Mouse (Mus musculus): ENCODE data around the gene Pygo1. TPM values are rescaled to one million over a fixed set of nuclear protein-coding genes. Genes with fewer than 3 reads are reported as not detected.

Pygo1 gene
- polyA plus RNA-seq, 1 experiment = 0.18 TPM

- H3K36me3 ChIP-seq (ENCODE audit: control insufficient read depth, insufficient read depth, low read length) = no peaks in the 10 kb centered on the region
- no peak overlapping the region for H3K4me3 ChIP-seq (ENCODE audit: extremely low read depth, insufficient read depth, insufficient read length)
- no peaks in the 10 kb centered on the region for H3K4me1 ChIP-seq (ENCODE audit: control insufficient read depth, insufficient read depth, insufficient read length)
- no peak overlapping the region for H3K27ac ChIP-seq (ENCODE audit: insufficient read depth, low read length)
- DNase-seq (ENCODE audit: low read depth in 1 of 2, low spot score in 2 of 2) = no peak
- no peaks in the 10 kb centered on the region for H3K27me3 ChIP-seq (ENCODE audit: control insufficient read depth, insufficient read depth, low read length)
- 49% methylated on average over 15 of the region's 15 CpGs for WGBS
- TF ChIP-seq CTCF (IDR thresholded peaks at IDR 0.05; ENCODE audit: extremely low read depth, insufficient read depth, insufficient read length, insufficient replicate concordance) = no peak
- no peak for TF ChIP-seq POLR2A (IDR thresholded peaks at IDR 0.05; ENCODE audit: low read depth, low read length)
Measured at GRCm38 (mm10) chr9:72881026-72881768, 44.2 kb upstream of the Pygo1 start.

- Histone ChIP-seq H3K36me3 (ENCODE audit: control insufficient read depth, insufficient read depth, low read length) (no peaks in the 10 kb centered on the region), H3K4me3 (ENCODE audit: extremely low read depth, insufficient read depth, insufficient read length) (no peak overlapping the region), H3K4me1 (ENCODE audit: control insufficient read depth, insufficient read depth, insufficient read length) (no peaks in the 10 kb centered on the region), H3K27ac (ENCODE audit: insufficient read depth, low read length) (no peak overlapping the region), H3K27me3 (ENCODE audit: control insufficient read depth, insufficient read depth, low read length) (no peaks in the 10 kb centered on the region)
- TF ChIP-seq POLR2A (IDR thresholded peaks at IDR 0.05; ENCODE audit: low read depth, low read length) = no peak
- TF ChIP-seq CTCF (IDR thresholded peaks at IDR 0.05; ENCODE audit: extremely low read depth, insufficient read depth, insufficient read length, insufficient replicate concordance) = peak; percentile 54; the same call in 1 of the 2 replicates
- 7% methylated on average over 3 of the region's 3 CpGs for WGBS
- DNase-seq (ENCODE audit: low read depth in 1 of 2, low spot score in 2 of 2) = peak; percentile 11 to 36
Measured at GRCm38 (mm10) chr9:72883940-72884339, 41.5 kb upstream of the Pygo1 start.

GRCm38 (mm10) chr9:72889777-72890176 is 35.7 kb upstream of the Pygo1 start:
- Histone ChIP-seq H3K36me3 (ENCODE audit: control insufficient read depth, insufficient read depth, low read length) (no peaks in the 10 kb centered on the region), H3K4me1 (ENCODE audit: control insufficient read depth, insufficient read depth, insufficient read length) (no peaks in the 10 kb centered on the region), H3K27ac (ENCODE audit: insufficient read depth, low read length) (no peak overlapping the region), H3K4me3 (ENCODE audit: extremely low read depth, insufficient read depth, insufficient read length) (no peak overlapping the region), H3K27me3 (ENCODE audit: control insufficient read depth, insufficient read depth, low read length) (no peaks in the 10 kb centered on the region)
- TF ChIP-seq POLR2A (IDR thresholded peaks at IDR 0.05; ENCODE audit: low read depth, low read length) (no peak), CTCF (IDR thresholded peaks at IDR 0.05; ENCODE audit: extremely low read depth, insufficient read depth, insufficient read length, insufficient replicate concordance) (no peak)
- 69% methylated on average over 1 of the region's 1 CpGs for WGBS
- DNase-seq (ENCODE audit: low read depth in 1 of 2, low spot score in 2 of 2) = no peak

- Histone ChIP-seq H3K4me3 (ENCODE audit: extremely low read depth, insufficient read depth, insufficient read length) (no peak overlapping the region), H3K36me3 (ENCODE audit: control insufficient read depth, insufficient read depth, low read length) (no peaks in the 10 kb centered on the region), H3K27ac (ENCODE audit: insufficient read depth, low read length) (no peak overlapping the region), H3K27me3 (ENCODE audit: control insufficient read depth, insufficient read depth, low read length) (no peaks in the 10 kb centered on the region), H3K4me1 (ENCODE audit: control insufficient read depth, insufficient read depth, insufficient read length) (no peaks in the 10 kb centered on the region)
- 64% methylated on average over 10 of the region's 10 CpGs for WGBS
- no peak for TF ChIP-seq CTCF (IDR thresholded peaks at IDR 0.05; ENCODE audit: extremely low read depth, insufficient read depth, insufficient read length, insufficient replicate concordance)
- TF ChIP-seq POLR2A (IDR thresholded peaks at IDR 0.05; ENCODE audit: low read depth, low read length) = no peak
- peak in 1 of 2 experiments; percentile 30 for DNase-seq (ENCODE audit: low read depth in 1 of 2, low spot score in 2 of 2)
Measured at GRCm38 (mm10) chr9:72890499-72891085, 34.9 kb upstream of the Pygo1 start.

GRCm38 (mm10) chr9:72892761-72893160 is 32.7 kb upstream of the Pygo1 start:
- Histone ChIP-seq H3K4me3 (ENCODE audit: extremely low read depth, insufficient read depth, insufficient read length) (no peak overlapping the region), H3K4me1 (ENCODE audit: control insufficient read depth, insufficient read depth, insufficient read length) (no peaks in the 10 kb centered on the region), H3K27me3 (ENCODE audit: control insufficient read depth, insufficient read depth, low read length) (no peaks in the 10 kb centered on the region), H3K27ac (ENCODE audit: insufficient read depth, low read length) (no peak overlapping the region), H3K36me3 (ENCODE audit: control insufficient read depth, insufficient read depth, low read length) (no peaks in the 10 kb centered on the region)
- no peak for TF ChIP-seq POLR2A (IDR thresholded peaks at IDR 0.05; ENCODE audit: low read depth, low read length)
- no peak for TF ChIP-seq CTCF (IDR thresholded peaks at IDR 0.05; ENCODE audit: extremely low read depth, insufficient read depth, insufficient read length, insufficient replicate concordance)
- no peak for DNase-seq (ENCODE audit: low read depth in 1 of 2, low spot score in 2 of 2)
- WGBS = 95% methylated on average over 5 of the region's 5 CpGs

GRCm38 (mm10) chr9:72894796-72895352 is 30.6 kb upstream of the Pygo1 start:
- no peaks in the 10 kb centered on the region for H3K4me1 ChIP-seq (ENCODE audit: control insufficient read depth, insufficient read depth, insufficient read length)
- WGBS = 93% methylated on average over 6 of the region's 6 CpGs
- no peak overlapping the region for H3K27ac ChIP-seq (ENCODE audit: insufficient read depth, low read length)
- H3K36me3 ChIP-seq (ENCODE audit: control insufficient read depth, insufficient read depth, low read length) = no peaks in the 10 kb centered on the region
- no peak for TF ChIP-seq POLR2A (IDR thresholded peaks at IDR 0.05; ENCODE audit: low read depth, low read length)
- no peak for TF ChIP-seq CTCF (IDR thresholded peaks at IDR 0.05; ENCODE audit: extremely low read depth, insufficient read depth, insufficient read length, insufficient replicate concordance)
- H3K4me3 ChIP-seq (ENCODE audit: extremely low read depth, insufficient read depth, insufficient read length) = no peak overlapping the region
- DNase-seq (ENCODE audit: low read depth in 1 of 2, low spot score in 2 of 2) = no peak
- H3K27me3 ChIP-seq (ENCODE audit: control insufficient read depth, insufficient read depth, low read length) = no peaks in the 10 kb centered on the region

- TF ChIP-seq CTCF (IDR thresholded peaks at IDR 0.05; ENCODE audit: extremely low read depth, insufficient read depth, insufficient read length, insufficient replicate concordance) (no peak), POLR2A (IDR thresholded peaks at IDR 0.05; ENCODE audit: low read depth, low read length) (no peak)
- WGBS = 51% methylated on average over 8 of the region's 8 CpGs
- no peaks in the 10 kb centered on the region for H3K4me1 ChIP-seq (ENCODE audit: control insufficient read depth, insufficient read depth, insufficient read length)
- DNase-seq (ENCODE audit: low read depth in 1 of 2, low spot score in 2 of 2) = no peak
- H3K27ac ChIP-seq (ENCODE audit: insufficient read depth, low read length) = no peak overlapping the region
- no peaks in the 10 kb centered on the region for H3K27me3 ChIP-seq (ENCODE audit: control insufficient read depth, insufficient read depth, low read length)
- H3K4me3 ChIP-seq (ENCODE audit: extremely low read depth, insufficient read depth, insufficient read length) = no peak overlapping the region
- H3K36me3 ChIP-seq (ENCODE audit: control insufficient read depth, insufficient read depth, low read length) = no peaks in the 10 kb centered on the region
Measured at GRCm38 (mm10) chr9:72902057-72902456, 23.4 kb upstream of the Pygo1 start.

Data from spleen, adult 2 months (tissue).